25 mouse cellular contexts compared by ENCODE assay signal in the genomic region with DNA sequence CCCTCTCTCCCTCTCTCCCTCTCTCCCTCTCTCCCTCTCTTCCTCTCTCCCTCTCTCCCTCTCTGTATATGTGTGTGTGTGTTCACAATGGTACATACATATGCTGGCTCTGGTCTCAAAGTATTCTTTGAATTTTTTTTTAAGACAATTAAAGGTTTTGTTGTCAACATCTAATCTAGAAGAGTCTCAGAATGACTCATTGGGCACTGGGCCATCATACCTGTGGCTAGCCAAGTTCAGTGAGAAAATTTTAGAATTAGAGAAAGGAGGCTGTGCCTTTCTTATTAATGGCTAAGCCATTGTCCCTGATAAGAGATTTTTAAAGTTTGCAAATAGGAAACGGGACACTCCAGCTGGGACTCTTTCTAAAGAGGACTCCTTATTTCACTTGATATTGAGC.
DNase-seq lines count a peak whose midpoint lies in the region; ATAC-seq and TF ChIP-seq lines count a peak whose summit lies in the region.
"Had no signal": no experiment of that assay in that cellular context is flagged by ENCODE, and none has a peak within 500 bp of the region (broad histone marks: within the 10 kb centered on the region; RNA-seq: fewer than 3 reads in every experiment).

No protein-coding gene starts in this region.

- CTCF ChIA-PET in Patski (lab: Charles Lee), result interaction anchor here (0.9 to 1.4 kb wide), 2 partner anchors 12 to 15 kb away, joined by 3 read pairs; no protein-coding TSS in a partner anchor

- no peak overlapping the region for H3K9ac ChIP-seq in liver, postnatal 0 days (replicated peaks)
- H3K9ac ChIP-seq: embryonic facial prominence, embryonic 12.5 days; forebrain, embryonic 13.5 days; hindbrain, embryonic 13.5 days; liver, embryonic 13.5 days; midbrain, embryonic 15.5 days; neural tube, embryonic 13.5 days had no signal

- TF ChIP-seq EP300 in liver, postnatal 0 days (IDR thresholded peaks at IDR 0.05; ENCODE audit: low read depth), result no peak

- POLR2A ChIA-PET in Patski (lab: Charles Lee), result no interaction called here

- no peak overlapping the region for H3K4me2 ChIP-seq in liver, postnatal 0 days (ENCODE audit: low read depth, low read length)
- H3K4me2 ChIP-seq: embryonic facial prominence, embryonic 12.5 days; forebrain, embryonic 13.5 days; hindbrain, embryonic 13.5 days; liver, embryonic 13.5 days; midbrain, embryonic 15.5 days; neural tube, embryonic 13.5 days had no signal

- in situ Hi-C loops in Patski (cut with MboI; ENCODE audit: low pct_unique_long_range_greater_than_20kb), result no loop called here

- ATAC-seq in Patski, result no peak
- no peak for ATAC-seq in liver, postnatal 0 days
- ATAC-seq: CD4-positive, CD25-positive, alpha-beta regulatory T cell, adult 4 months; forebrain, embryonic 13.5 days; midbrain, embryonic 15.5 days had no signal

- WGBS in liver, postnatal 0 days (ENCODE audit: insufficient replicate concordance), result 53% methylated on average over 1 of the region's 1 CpGs

- H3K27ac ChIP-seq in liver, postnatal 0 days (ENCODE audit: low read depth), result no peak overlapping the region
- H3K27ac ChIP-seq: embryonic facial prominence, embryonic 12.5 days; forebrain, embryonic 13.5 days; hindbrain, embryonic 13.5 days; left cerebral cortex, adult 2 months; liver, embryonic 13.5 days; midbrain, embryonic 15.5 days; neural tube, embryonic 13.5 days had no signal

- DNase-seq in urinary bladder, postnatal 25 days (ENCODE audit: low spot score), result peak; percentile 50
- DNase-seq in urinary bladder, adult 2 months (ENCODE audit: low spot score), result no peak
- DNase-seq in Patski (ENCODE audit: low read depth, low spot score), result peak; percentile 66
- peak; percentile 58 for DNase-seq in lung, postnatal 14 days
- no peak for DNase-seq in liver, postnatal 0 days
- DNase-seq in thymus, postnatal 14 days, result no peak
- DNase-seq in layer of hippocampus, postnatal 14 days (ENCODE audit: low spot score in 2 of 2), result no peak
- DNase-seq: adrenal gland, adult 2 months; cerebellum, adult 18-20 months; cerebellum, postnatal 14 days; gastrocnemius, postnatal 36 days; kidney, adult 11 months; kidney, postnatal 4 days; liver, embryonic 13.5 days; right cerebral cortex, postnatal 4 days; thymus, adult 18-20 months; thymus, postnatal 4 days had no signal

- no peak for TF ChIP-seq CTCF in Patski (IDR thresholded peaks at IDR 0.05)
- no peak for TF ChIP-seq CTCF in liver, postnatal 0 days (IDR thresholded peaks at IDR 0.05; ENCODE audit: low read depth)

- H3K36me3 ChIP-seq in liver, postnatal 0 days (replicated peaks; ENCODE audit: insufficient read depth, low read length), result no peaks in the 10 kb centered on the region
- H3K36me3 ChIP-seq: embryonic facial prominence, embryonic 12.5 days; hindbrain, embryonic 13.5 days; liver, embryonic 13.5 days; midbrain, embryonic 15.5 days; neural tube, embryonic 13.5 days had no signal

- H3K4me3 ChIP-seq in liver, postnatal 0 days (ENCODE audit: low read depth, low read length), result no peak overlapping the region
- H3K4me3 ChIP-seq: embryonic facial prominence, embryonic 12.5 days; erythroblast, embryonic 14.5 days; forebrain, embryonic 13.5 days; hindbrain, embryonic 13.5 days; left cerebral cortex, adult 2 months; liver, embryonic 13.5 days; midbrain, embryonic 15.5 days; neural tube, embryonic 13.5 days had no signal

- H3K27me3 ChIP-seq in Patski, result no peaks in the 10 kb centered on the region
- H3K27me3 ChIP-seq in liver, postnatal 0 days (ENCODE audit: insufficient read depth, low read length), result no peaks in the 10 kb centered on the region
- H3K27me3 ChIP-seq: embryonic facial prominence, embryonic 12.5 days; forebrain, embryonic 13.5 days; hindbrain, embryonic 13.5 days; liver, embryonic 13.5 days; midbrain, embryonic 15.5 days; neural tube, embryonic 13.5 days had no signal

- no peaks in the 10 kb centered on the region for H3K9me3 ChIP-seq in liver, postnatal 0 days (ENCODE audit: low read length)
- H3K9me3 ChIP-seq: embryonic facial prominence, embryonic 12.5 days; forebrain, embryonic 13.5 days; hindbrain, embryonic 13.5 days; liver, embryonic 13.5 days; midbrain, embryonic 15.5 days; neural tube, embryonic 13.5 days had no signal

- no peaks in the 10 kb centered on the region for H3K4me1 ChIP-seq in liver, postnatal 0 days (ENCODE audit: insufficient read depth)
- H3K4me1 ChIP-seq: forebrain, embryonic 13.5 days; hindbrain, embryonic 13.5 days; liver, embryonic 13.5 days; midbrain, embryonic 15.5 days had no signal

Comparison
In these comparisons a context has a peak if more than half of its experiments do, and no peak if none do; other contexts are left out.
1. DNase-seq: peak in urinary bladder, postnatal 25 days (single experiment), Patski (single experiment) and lung, postnatal 14 days (single experiment); none in urinary bladder, adult 2 months (single experiment), liver, postnatal 0 days (single experiment), thymus, postnatal 14 days (single experiment) and layer of hippocampus, postnatal 14 days (0 of 2).